Mouse (Mus musculus) ES-Bruce4 (cell line): ENCODE data around the gene Acat2. TPM values are rescaled to one million over a fixed set of nuclear protein-coding genes. Genes with fewer than 3 reads are reported as not detected.
A peak's percentile ranks its signal among the peaks of the same experiment; 100 is the strongest.
"Not testable (repeated sequence)": the region's sequence is repeated elsewhere in the genome, so short reads cannot be mapped to it uniquely, and the experiment has no call there.

Experiments
- H3K27ac ChIP-seq: 2 replicates; pipeline ENCODE4 v1.5.1; 2012; ENCODE audit warnings: low read length, inconsistent platforms; ENCODE audit not compliant: insufficient read depth
- H3K27me3 ChIP-seq: 2 replicates; pipeline ENCODE4 v1.6.1; 2012; ENCODE audit warnings: mild to moderate bottlenecking, low read length, inconsistent platforms; ENCODE audit not compliant: control insufficient read depth, poor library complexity, insufficient read depth, severe bottlenecking
- H3K36me3 ChIP-seq: 2 replicates; pipeline ENCODE4 v1.6.1; 2012; ENCODE audit warnings: inconsistent platforms, mild to moderate bottlenecking, low read length, moderate library complexity; ENCODE audit not compliant: control insufficient read depth, poor library complexity, insufficient read depth, severe bottlenecking
- H3K4me1 ChIP-seq: one replicate; pipeline ENCODE4 v1.8.1; 2011; ENCODE audit warnings: low read length; ENCODE audit not compliant: control insufficient read depth, insufficient read depth
- H3K4me3 ChIP-seq: 2 replicates; pipeline ENCODE4 v1.5.1; 2011; ENCODE audit warnings: low read depth, mild to moderate bottlenecking, low read length
- H3K9ac ChIP-seq: 2 replicates; pipeline ENCODE4 v1.6.1; 2012; ENCODE audit warnings: low read depth, mild to moderate bottlenecking, inconsistent platforms; ENCODE audit not compliant: poor library complexity, severe bottlenecking
- H3K9me3 ChIP-seq: replicated peaks from 2 replicates; pipeline ENCODE4 v1.6.1; 2012; ENCODE audit warnings: mild to moderate bottlenecking, low read length, inconsistent platforms; ENCODE audit not compliant: control insufficient read depth, poor library complexity, insufficient read depth, severe bottlenecking
- CTCF ChIP-seq: IDR thresholded peaks from one replicate; pipeline ENCODE4 v1.8.1; 2011; ENCODE audit warnings: low read depth, low read length
- EP300 ChIP-seq: IDR thresholded peaks from 2 replicates; pipeline ENCODE4 v1.6.1; 2011; ENCODE audit warnings: low read depth, low read length; ENCODE audit not compliant: insufficient read depth
- POLR2A ChIP-seq: IDR thresholded peaks from one replicate; pipeline ENCODE4 v1.8.1; 2011; ENCODE audit warnings: low read length; ENCODE audit not compliant: insufficient read depth
- polyA plus RNA-seq: library from polyadenylated mRNA; stranded (reverse); fragments of >200 nt; gene quantifications from 2 replicates; pipeline ENCODE4 v1.2.4, GENCODE M21; 2011; ENCODE audit warnings: low read depth; ENCODE audit not compliant: missing spikeins, insufficient read depth, insufficient read length

Gene Acat2
- polyA plus RNA-seq, 1 experiment: 104 TPM

- Histone ChIP-seq H3K36me3 (peaks cover 40% of the 10 kb centered on the region), H3K27me3 (no peaks in the 10 kb centered on the region), H3K4me1 (no peaks in the 10 kb centered on the region), H3K27ac (no peak overlapping the region), H3K9ac (no peak overlapping the region), H3K4me3 (no peak overlapping the region), H3K9me3 (no peaks in the 10 kb centered on the region)
- TF ChIP-seq CTCF (no peak), POLR2A (no peak), EP300 (no peak)
Observed at GRCm38 (mm10) chr17:12967173-12967572, 6.6 kb upstream of the Acat2 start.

DNA sequence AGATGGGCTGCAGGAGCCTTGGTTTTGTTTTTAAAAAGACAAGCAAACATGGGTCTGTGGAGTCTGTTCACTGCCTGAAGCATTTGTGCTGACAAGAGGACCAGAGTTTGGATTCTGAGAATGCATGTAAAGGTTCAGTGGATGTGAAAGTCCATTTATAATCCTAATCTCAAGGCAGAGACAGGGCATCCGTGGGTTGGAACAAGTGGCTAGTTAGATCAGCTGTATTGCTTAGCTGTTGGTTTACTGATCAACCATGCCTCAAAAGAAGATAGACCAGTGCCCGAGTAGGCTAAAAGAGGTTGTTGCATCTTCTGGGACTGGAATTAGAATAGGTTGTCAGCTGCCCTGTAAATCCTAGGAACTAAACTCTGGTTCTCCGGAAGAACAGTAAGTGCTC lies 2.9 kb upstream of the Acat2 start:
- Histone ChIP-seq H3K4me3 (no peak overlapping the region), H3K9me3 (no peaks in the 10 kb centered on the region), H3K36me3 (peaks cover 20% of the 10 kb centered on the region), H3K9ac (no peak overlapping the region), H3K27ac (no peak overlapping the region), H3K4me1 (no peaks in the 10 kb centered on the region), H3K27me3 (no peaks in the 10 kb centered on the region)
- TF ChIP-seq POLR2A (no peak), EP300 (no peak), CTCF (no peak)

GRCm38 (mm10) chr17:12959377-12959776 lies 1.2 kb downstream of the Acat2 start:
- 0 out of 2 replicates have a peak overlapping the region, but pooled peaks have one; percentile 21 for H3K4me3 ChIP-seq
- not testable (repeated sequence) for H3K27ac ChIP-seq, H3K4me1 ChIP-seq, H3K9me3 ChIP-seq, H3K9ac ChIP-seq, H3K27me3 ChIP-seq
- peaks cover 14% of the 10 kb centered on the region for H3K36me3 ChIP-seq

- H3K27ac ChIP-seq: no peak overlapping the region
- no peaks in the 10 kb centered on the region for H3K9me3 ChIP-seq
- no peak overlapping the region for H3K9ac ChIP-seq
- H3K36me3 ChIP-seq: peaks cover 18% of the 10 kb centered on the region
- H3K4me1 ChIP-seq: no peaks in the 10 kb centered on the region
- H3K27me3 ChIP-seq: no peaks in the 10 kb centered on the region
- no peak overlapping the region for H3K4me3 ChIP-seq
- TF ChIP-seq EP300: no peak
Observed at GRCm38 (mm10) chr17:12956664-12957063, 3.9 kb downstream of the Acat2 start.

DNA sequence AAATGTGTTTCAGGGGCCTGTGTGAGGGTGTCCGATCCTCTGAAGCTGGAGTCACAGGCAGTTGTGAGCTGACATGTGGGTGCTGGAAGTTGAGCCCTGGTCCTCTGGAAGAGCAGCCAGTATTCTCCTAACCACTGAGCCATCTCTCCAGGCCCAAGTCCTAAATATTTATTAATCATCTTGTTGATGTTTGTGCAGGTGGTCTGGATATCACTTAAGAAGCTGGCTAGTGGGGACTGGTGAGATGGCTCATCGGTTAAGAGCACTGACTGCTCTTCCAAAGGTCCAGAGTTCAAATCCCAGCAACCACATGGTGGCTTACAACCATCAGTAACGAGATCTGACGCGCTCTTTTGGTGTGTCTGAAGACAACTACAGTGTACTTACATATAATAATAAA lies 10.9 kb downstream of the Acat2 start:
- TF ChIP-seq POLR2A (no peak), CTCF (no peak), EP300 (no peak)
- H3K36me3 ChIP-seq: peaks cover 24% of the 10 kb centered on the region

DNA sequence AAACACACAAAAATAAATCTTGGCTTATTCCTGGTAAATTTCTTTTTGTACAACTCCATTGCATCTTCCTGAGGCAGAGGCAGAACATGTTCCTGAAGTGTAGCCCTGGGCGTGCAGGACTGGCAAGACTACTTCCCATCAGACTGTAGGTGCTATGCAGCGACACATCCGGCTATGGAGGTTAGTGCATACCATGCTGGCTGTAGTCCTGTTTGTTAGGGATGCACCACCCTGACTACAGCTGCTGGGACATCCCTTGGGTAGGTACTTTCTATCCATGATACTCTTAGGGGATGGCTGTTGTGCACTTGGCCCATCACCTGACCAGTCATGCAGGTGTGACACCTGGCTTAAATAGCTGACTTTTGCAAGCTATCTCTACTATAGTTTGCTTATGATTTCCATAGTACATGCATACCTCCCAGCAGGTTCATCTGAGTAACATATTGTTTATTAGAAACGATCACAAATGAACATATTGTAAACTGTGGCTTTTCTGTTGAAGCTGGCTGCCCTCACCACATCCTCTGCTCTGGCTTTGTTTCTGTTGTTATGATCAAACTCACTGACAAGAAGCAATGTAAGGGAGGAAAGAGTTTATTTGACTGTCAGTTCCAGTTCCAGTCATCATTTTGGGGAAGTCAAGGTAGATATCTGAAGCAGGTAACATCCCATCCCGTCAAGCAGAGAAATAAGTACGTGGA lies 17.9 kb downstream of the Acat2 start:
- TF ChIP-seq POLR2A (no peak), CTCF (no peak), EP300 (no peak)
- no peak overlapping the region for H3K27ac ChIP-seq
- no peaks in the 10 kb centered on the region for H3K27me3 ChIP-seq
- no peaks in the 10 kb centered on the region for H3K4me1 ChIP-seq
- H3K4me3 ChIP-seq: no peak overlapping the region
- peaks cover 17% of the 10 kb centered on the region for H3K36me3 ChIP-seq
- H3K9ac ChIP-seq: no peak overlapping the region
- H3K9me3 ChIP-seq: no peaks in the 10 kb centered on the region

More for the DNA sequence above, 10.9 kb downstream of the Acat2 start:
- no peaks in the 10 kb centered on the region for H3K9me3 ChIP-seq
- no peaks in the 10 kb centered on the region for H3K27me3 ChIP-seq
- H3K9ac ChIP-seq: no peak overlapping the region
- no peak overlapping the region for H3K4me3 ChIP-seq
- H3K27ac ChIP-seq: no peak overlapping the region
- no peaks in the 10 kb centered on the region for H3K4me1 ChIP-seq
